Mouse (Mus musculus): ENCODE measurements at regions not wholly inside any gene's neighbourhood (a gene's known extent, or its start where the extent isn't known, plus 50 kb on each side); places are given as distances from the start of the nearest gene placed in this dataset.

GRCm38 (mm10) chr9:27617096-27617839 is 173.3 kb upstream of the Opcml start:
- TF ChIP-seq CTCF (IDR thresholded peaks at IDR 0.05) = no peak
- Histone ChIP-seq H3K4me3 (no peak overlapping the region), H3K27ac (no peak overlapping the region)
- intact Hi-C loops (cut with DNase I) = no loop called here
- DNase-seq = no peak

GRCm38 (mm10) chr9:27634901-27635300 is 155.7 kb upstream of the Opcml start:
- intact Hi-C loops (cut with DNase I) = no loop called here
- Histone ChIP-seq H3K27ac (no peak overlapping the region), H3K4me3 (no peak overlapping the region)
- no peak for TF ChIP-seq CTCF (IDR thresholded peaks at IDR 0.05)
- no peak for DNase-seq

GRCm38 (mm10) chr9:27640611-27641010 is 150.0 kb upstream of the Opcml start:
- intact Hi-C loops (cut with DNase I) = no loop called here
- Histone ChIP-seq H3K27ac (no peak overlapping the region), H3K4me3 (no peak overlapping the region)
- TF ChIP-seq CTCF (IDR thresholded peaks at IDR 0.05) = no peak
- no peak for DNase-seq

- no peak for DNase-seq
- intact Hi-C loops (cut with DNase I) = no loop called here
- no peak overlapping the region for H3K27ac ChIP-seq
- TF ChIP-seq CTCF (IDR thresholded peaks at IDR 0.05) = no peak
- no peak overlapping the region for H3K4me3 ChIP-seq
These were observed 147.3 kb upstream of the Opcml start for GRCm38 (mm10) chr9:27643312-27643711.

GRCm38 (mm10) chr9:27643916-27644315 is 146.7 kb upstream of the Opcml start:
- no peak overlapping the region for H3K27ac ChIP-seq

GRCm38 (mm10) chr9:27645435-27645834 is 145.1 kb upstream of the Opcml start:
- DNase-seq = no peak
- Histone ChIP-seq H3K27ac (no peak overlapping the region), H3K4me3 (no peak overlapping the region)
- no peak for TF ChIP-seq CTCF (IDR thresholded peaks at IDR 0.05)
- intact Hi-C loops (cut with DNase I) = no loop called here

More at GRCm38 (mm10) chr9:27643916-27644315, 146.7 kb upstream of the Opcml start:
- TF ChIP-seq CTCF (IDR thresholded peaks at IDR 0.05) = no peak
- DNase-seq = no peak
- H3K4me3 ChIP-seq = no peak overlapping the region
- intact Hi-C loops (cut with DNase I) = no loop called here

GRCm38 (mm10) chr9:27646100-27646499 is 144.5 kb upstream of the Opcml start:
- DNase-seq = no peak
- no peak for TF ChIP-seq CTCF (IDR thresholded peaks at IDR 0.05)
- intact Hi-C loops (cut with DNase I) = no loop called here
- Histone ChIP-seq H3K27ac (no peak overlapping the region), H3K4me3 (no peak overlapping the region)

GRCm38 (mm10) chr9:27646956-27647355 is 143.6 kb upstream of the Opcml start:
- no peak for DNase-seq
- intact Hi-C loops (cut with DNase I) = no loop called here
- Histone ChIP-seq H3K4me3 (no peak overlapping the region), H3K27ac (no peak overlapping the region)
- TF ChIP-seq CTCF (IDR thresholded peaks at IDR 0.05) = no peak

- no peak for TF ChIP-seq CTCF (IDR thresholded peaks at IDR 0.05)
- no peak overlapping the region for H3K27ac ChIP-seq
- no peak overlapping the region for H3K4me3 ChIP-seq
- intact Hi-C loops (cut with DNase I) = no loop called here
- no peak for DNase-seq
These were observed 132.6 kb upstream of the Opcml start for GRCm38 (mm10) chr9:27658001-27658400.

- no peak for TF ChIP-seq CTCF (IDR thresholded peaks at IDR 0.05)
These were observed 128.9 kb upstream of the Opcml start for GRCm38 (mm10) chr9:27661431-27662300.

GRCm38 (mm10) chr9:27663230-27663629 is 127.3 kb upstream of the Opcml start:
- Histone ChIP-seq H3K27ac (no peak overlapping the region), H3K4me3 (no peak overlapping the region)
- TF ChIP-seq CTCF (IDR thresholded peaks at IDR 0.05) = no peak
- intact Hi-C loops (cut with DNase I) = no loop called here
- DNase-seq = no peak

More at GRCm38 (mm10) chr9:27661431-27662300, 128.9 kb upstream of the Opcml start:
- H3K27ac ChIP-seq = no peak overlapping the region
- no peak for DNase-seq
- H3K4me3 ChIP-seq = no peak overlapping the region
- intact Hi-C loops (cut with DNase I) = no loop called here

- intact Hi-C loops (cut with DNase I) = no loop called here
- Histone ChIP-seq H3K4me3 (no peak overlapping the region), H3K27ac (no peak overlapping the region)
- TF ChIP-seq CTCF (IDR thresholded peaks at IDR 0.05) = no peak
- no peak for DNase-seq
These were observed 124.9 kb upstream of the Opcml start for GRCm38 (mm10) chr9:27665659-27666058.

- no peak for DNase-seq
- Histone ChIP-seq H3K27ac (no peak overlapping the region), H3K4me3 (no peak overlapping the region)
- no peak for TF ChIP-seq CTCF (IDR thresholded peaks at IDR 0.05)
- intact Hi-C loops (cut with DNase I) = no loop called here
These were observed 120.4 kb upstream of the Opcml start for GRCm38 (mm10) chr9:27670032-27670740.
